Mouse (Mus musculus) adrenal gland, postnatal 10 days (tissue): ENCODE measurements around the gene Tph2. TPM values are rescaled to one million over a fixed set of nuclear protein-coding genes. Genes with fewer than 3 reads are reported as not detected.

ENCODE experiments used
- total RNA-seq, 2 experiments: library from RNA; stranded (reverse); gene quantifications; 2 replicates each; pipeline ENCODE4 v1.2.3; 2021

Tph2 gene
- total RNA-seq, 2 experiments from 2014 or later: not detected

Other genes starting within 250 kb of the Tph2 start
- 10 to 100 TPM; 83.4 to 87.4 TPM for gene Tbc1d15, start 66.4 kb upstream of the Tph2 start, total RNA-seq
- gene Rab21, start 130.6 kb upstream of the Tph2 start, total RNA-seq: 10 to 100 TPM; 51.3 to 53.3 TPM
- 10 to 100 TPM; 25.4 to 28.4 TPM for gene Tmem19, start 177.5 kb upstream of the Tph2 start, total RNA-seq
- 10 to 100 TPM; 10.2 to 11.6 TPM for gene Thap2, start 199.4 kb upstream of the Tph2 start, total RNA-seq
- gene Zfc3h1, start 199.9 kb upstream of the Tph2 start, total RNA-seq: 10 to 100 TPM; 29.4 to 46.6 TPM